Mouse (Mus musculus): ENCODE results near the gene Gm45234. TPM values are rescaled to one million over a fixed set of nuclear protein-coding genes. Genes with fewer than 3 reads are reported as not detected.

The Gm45234 gene
- polyA plus RNA-seq, 2 experiments: not detected

GRCm38 (mm10) chr6:124716864-124717490, 38.8 kb downstream of the Gm45234 start:
- Histone ChIP-seq H3K4me2 (replicated peaks; ENCODE audit: low read depth, low read length, severe bottlenecking) (no peak overlapping the region), H3K36me3 (ENCODE audit: control insufficient read depth, insufficient read depth, low read length) (peaks cover 45% of the 10 kb centered on the region), H3K9me3 (ENCODE audit: control insufficient read depth, low read length) (no peaks in the 10 kb centered on the region), H3K27me3 (ENCODE audit: control insufficient read depth, insufficient read depth, low read length) (no peaks in the 10 kb centered on the region), H3K4me3 (replicated peaks; ENCODE audit: low read length) (no peak overlapping the region), H3K4me1 (ENCODE audit: control insufficient read depth, insufficient read depth, low read length) (peaks cover 9% of the 10 kb centered on the region), H3K9ac (ENCODE audit: low read depth, low read length, severe bottlenecking) (no peak overlapping the region), H3K27ac (replicated peaks; ENCODE audit: low read depth, low read length) (no peak overlapping the region)
- TF ChIP-seq POLR2A (IDR thresholded peaks at IDR 0.05; ENCODE audit: borderline replicate concordance, extremely low read depth, insufficient read depth, insufficient read length): no peak
- no peak for ATAC-seq (ENCODE audit: low FRiP score, low read depth)
- WGBS: 60% methylated on average over 20 of the region's 20 CpGs
- peak; percentile 65 for DNase-seq (ENCODE audit: low spot score)

DNA sequence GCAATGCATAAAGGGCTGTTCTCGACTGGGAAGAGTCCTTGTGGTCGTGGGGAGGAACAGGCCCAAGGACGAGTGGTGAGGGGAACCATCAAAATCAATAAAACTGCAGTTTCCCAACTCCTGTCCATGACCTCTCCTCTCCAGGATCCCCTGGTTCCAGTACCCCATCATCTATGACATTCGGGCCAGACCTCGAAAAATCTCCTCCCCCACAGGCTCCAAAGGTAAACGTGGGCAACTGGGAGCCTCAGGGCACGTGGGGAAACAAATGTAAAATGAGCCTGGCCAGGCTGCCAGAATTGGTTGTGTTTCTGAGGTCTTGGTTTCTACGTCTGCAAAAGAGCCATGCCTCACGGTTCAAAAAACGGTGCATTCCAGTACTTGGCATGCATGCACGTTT, 42.9 kb downstream of the Gm45234 start:
- DNase-seq (ENCODE audit: low spot score) (no peak), ATAC-seq (ENCODE audit: low FRiP score, low read depth) (no peak)
- Histone ChIP-seq H3K4me1 (ENCODE audit: control insufficient read depth, insufficient read depth, low read length) (peaks cover 19% of the 10 kb centered on the region), H3K9me3 (ENCODE audit: control insufficient read depth, low read length) (no peaks in the 10 kb centered on the region), H3K4me2 (replicated peaks; ENCODE audit: low read depth, low read length, severe bottlenecking) (peak overlapping the region; percentile 94), H3K4me3 (replicated peaks; ENCODE audit: low read length) (peak overlapping the region; percentile 96), H3K27me3 (ENCODE audit: control insufficient read depth, insufficient read depth, low read length) (no peaks in the 10 kb centered on the region), H3K9ac (ENCODE audit: low read depth, low read length, severe bottlenecking) (peak overlapping the region; percentile 91), H3K36me3 (ENCODE audit: control insufficient read depth, insufficient read depth, low read length) (peaks cover 57% of the 10 kb centered on the region), H3K27ac (replicated peaks; ENCODE audit: low read depth, low read length) (peak overlapping the region; percentile 83; the same call in 1 of the 2 replicates)
- WGBS: 15% methylated on average over 11 of the region's 11 CpGs
- TF ChIP-seq POLR2A (IDR thresholded peaks at IDR 0.05; ENCODE audit: borderline replicate concordance, extremely low read depth, insufficient read depth, insufficient read length): no peak

DNA sequence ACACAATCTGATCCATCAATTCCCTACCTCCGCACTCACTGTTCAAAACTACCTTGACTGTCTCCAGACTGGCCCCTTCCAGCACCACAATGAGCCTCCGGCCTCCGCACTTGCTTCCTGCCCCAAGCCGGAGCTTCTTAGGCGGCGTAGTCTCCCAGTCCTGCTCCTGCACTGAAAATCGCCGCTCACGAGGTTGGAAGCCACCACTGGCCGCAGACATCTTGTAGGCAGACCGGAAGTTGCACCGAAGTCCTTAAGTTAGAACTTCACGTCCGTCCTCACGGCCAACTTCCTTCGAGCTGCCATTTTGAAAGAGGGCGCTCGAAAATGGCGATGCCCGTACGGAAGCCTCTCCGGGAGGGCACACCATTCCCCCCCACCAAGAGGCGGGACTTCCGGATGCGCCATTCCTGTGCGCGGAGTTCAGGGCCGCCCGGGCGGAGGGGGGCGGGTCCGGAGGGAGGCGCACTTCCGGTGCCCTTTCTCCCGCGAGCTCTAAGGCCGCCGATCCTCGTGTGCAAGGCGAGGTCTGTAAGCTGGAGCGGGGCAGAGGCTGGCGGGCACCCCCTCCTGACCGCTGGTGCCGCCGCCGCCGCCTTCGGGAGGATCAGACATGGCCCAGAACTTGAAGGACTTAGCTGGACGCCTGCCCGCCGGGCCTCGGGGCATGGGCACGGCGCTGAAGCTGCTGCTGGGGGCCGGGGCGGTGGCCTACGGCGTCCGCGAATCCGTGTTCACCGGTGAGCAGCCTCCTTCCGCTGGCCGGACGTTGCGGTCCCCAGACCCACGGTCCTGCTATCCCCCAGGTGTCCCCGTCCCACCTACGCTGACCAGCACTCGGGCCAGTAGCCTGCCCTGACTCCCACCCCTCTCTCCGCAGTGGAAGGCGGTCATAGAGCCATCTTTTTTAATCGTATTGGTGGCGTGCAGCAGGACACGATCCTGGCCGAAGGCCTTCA, 43.7 kb downstream of the Gm45234 start, which contains the start of the genes Emg1 and Phb2:
Gene Emg1, minus strand, starts transcription at position 355 of the 959 bp plus-strand sequence.
Gene Phb2, plus strand, starts transcription at position 513 of the 959 bp plus-strand sequence.
- ATAC-seq (ENCODE audit: low FRiP score, low read depth): peak; percentile 97
- Histone ChIP-seq H3K4me2 (replicated peaks; ENCODE audit: low read depth, low read length, severe bottlenecking) (peak within 1 kb of the TSS; percentile 94), H3K4me3 (replicated peaks; ENCODE audit: low read length) (peak within 1 kb of the TSS; percentile 96), H3K4me1 (ENCODE audit: control insufficient read depth, insufficient read depth, low read length) (peaks cover 19% of the 10 kb centered on the region), H3K27ac (replicated peaks; ENCODE audit: low read depth, low read length) (peak within 1 kb of the TSS; percentile 86), H3K36me3 (ENCODE audit: control insufficient read depth, insufficient read depth, low read length) (peaks cover 56% of the 10 kb centered on the region), H3K27me3 (ENCODE audit: control insufficient read depth, insufficient read depth, low read length) (no peaks in the 10 kb centered on the region), H3K9ac (ENCODE audit: low read depth, low read length, severe bottlenecking) (peak within 1 kb of the TSS; percentile 91), H3K9me3 (ENCODE audit: control insufficient read depth, low read length) (no peaks in the 10 kb centered on the region)
- TF ChIP-seq POLR2A (IDR thresholded peaks at IDR 0.05; ENCODE audit: borderline replicate concordance, extremely low read depth, insufficient read depth, insufficient read length): peak; percentile 73; the same call in 1 of the 2 replicates
- 2% methylated on average over 61 of the region's 76 CpGs for WGBS
- peak; percentile 97 for DNase-seq (ENCODE audit: low spot score)

GRCm38 (mm10) chr6:124708289-124708889, 47.4 kb downstream of the Gm45234 start:
- Histone ChIP-seq H3K4me2 (replicated peaks; ENCODE audit: low read depth, low read length, severe bottlenecking) (no peak overlapping the region), H3K4me3 (replicated peaks; ENCODE audit: low read length) (no peak overlapping the region), H3K4me1 (ENCODE audit: control insufficient read depth, insufficient read depth, low read length) (peaks cover 16% of the 10 kb centered on the region), H3K36me3 (ENCODE audit: control insufficient read depth, insufficient read depth, low read length) (peaks cover 45% of the 10 kb centered on the region), H3K27ac (replicated peaks; ENCODE audit: low read depth, low read length) (no peak overlapping the region), H3K9ac (ENCODE audit: low read depth, low read length, severe bottlenecking) (no peak overlapping the region), H3K27me3 (ENCODE audit: control insufficient read depth, insufficient read depth, low read length) (no peaks in the 10 kb centered on the region), H3K9me3 (ENCODE audit: control insufficient read depth, low read length) (no peaks in the 10 kb centered on the region)
- DNase-seq (ENCODE audit: low spot score) (no peak), ATAC-seq (ENCODE audit: low FRiP score, low read depth) (no peak)
- TF ChIP-seq POLR2A (IDR thresholded peaks at IDR 0.05; ENCODE audit: borderline replicate concordance, extremely low read depth, insufficient read depth, insufficient read length): no peak
- 93% methylated on average over 10 of the region's 10 CpGs for WGBS

DNA sequence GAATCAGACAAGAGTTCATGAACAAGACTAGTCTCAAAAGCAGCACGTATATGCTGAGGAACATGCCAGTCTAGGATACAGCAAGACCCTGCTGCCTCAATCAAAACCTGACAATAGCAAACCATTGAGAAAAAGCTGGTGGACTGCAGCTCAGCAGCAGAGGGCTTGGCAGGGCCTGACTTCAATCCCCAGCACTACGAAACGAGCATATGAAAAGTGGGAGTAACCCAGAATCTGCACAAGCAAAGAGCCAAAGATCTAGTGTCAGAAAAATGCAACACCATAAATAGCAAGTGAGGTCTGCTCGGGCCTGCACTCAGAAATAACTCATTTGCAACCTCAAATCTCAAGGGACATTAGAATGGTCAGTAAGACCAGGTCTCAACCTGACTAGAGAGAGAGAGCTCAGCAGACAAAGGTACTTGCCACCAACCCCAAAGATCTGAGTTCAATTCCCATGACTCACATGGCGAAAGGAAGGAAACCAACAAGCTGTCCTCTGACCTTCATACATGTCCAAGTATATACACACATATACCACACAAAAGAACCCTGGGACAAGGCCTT, 49.7 kb downstream of the Gm45234 start:
- Histone ChIP-seq H3K9me3 (ENCODE audit: control insufficient read depth, low read length) (no peaks in the 10 kb centered on the region), H3K27ac (replicated peaks; ENCODE audit: low read depth, low read length) (no peak overlapping the region), H3K4me3 (replicated peaks; ENCODE audit: low read length) (no peak overlapping the region), H3K36me3 (ENCODE audit: control insufficient read depth, insufficient read depth, low read length) (peaks cover 65% of the 10 kb centered on the region), H3K4me1 (ENCODE audit: control insufficient read depth, insufficient read depth, low read length) (peaks cover 10% of the 10 kb centered on the region), H3K4me2 (replicated peaks; ENCODE audit: low read depth, low read length, severe bottlenecking) (no peak overlapping the region), H3K27me3 (ENCODE audit: control insufficient read depth, insufficient read depth, low read length) (no peaks in the 10 kb centered on the region), H3K9ac (ENCODE audit: low read depth, low read length, severe bottlenecking) (no peak overlapping the region)
- ATAC-seq (ENCODE audit: low FRiP score, low read depth) (no peak), DNase-seq (ENCODE audit: low spot score) (no peak)
- WGBS: 87% methylated on average over 5 of the region's 5 CpGs
- no peak for TF ChIP-seq POLR2A (IDR thresholded peaks at IDR 0.05; ENCODE audit: borderline replicate concordance, extremely low read depth, insufficient read depth, insufficient read length)
